Mouse (Mus musculus): ENCODE results near the gene Enpep.

DNA sequence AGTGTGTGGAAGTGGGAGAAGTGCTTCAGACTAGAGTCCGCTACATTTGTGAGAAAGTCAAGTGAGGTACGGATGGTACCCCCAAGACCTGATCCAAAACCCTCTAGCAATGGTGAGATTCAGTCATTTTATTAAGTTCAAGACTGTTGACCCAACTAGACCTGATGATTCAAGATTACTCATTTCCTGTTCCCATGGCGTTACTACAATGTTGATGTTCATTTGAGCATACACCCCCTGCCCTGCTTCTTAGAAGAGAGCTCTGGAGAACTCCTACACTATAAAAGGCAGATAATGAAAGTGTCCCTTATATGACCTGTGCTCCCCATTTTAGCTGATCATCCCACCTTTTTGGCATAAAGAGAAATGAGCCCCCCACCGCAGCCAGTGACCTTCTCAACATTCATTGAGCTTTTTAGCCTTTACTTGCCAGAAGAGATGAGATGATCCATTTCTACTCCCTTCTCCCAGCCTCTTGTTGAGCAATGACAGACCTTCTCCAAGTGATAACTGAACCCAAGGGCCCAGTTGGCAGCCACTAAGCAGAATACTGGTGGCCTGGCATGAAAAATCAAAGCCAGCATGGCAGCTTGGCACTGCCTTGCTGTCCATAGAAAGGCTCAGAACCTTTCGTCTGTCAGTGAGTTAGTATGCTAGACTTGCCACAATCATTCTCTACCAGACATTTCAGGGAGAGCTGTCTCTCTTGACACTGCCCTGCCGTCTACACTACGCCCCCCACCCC is 18.7 kb downstream of the Enpep start:
- TF ChIP-seq CTCF (IDR thresholded peaks at IDR 0.05; ENCODE audit: extremely low read depth, insufficient read depth, low read length) (no peak), POLR2A (IDR thresholded peaks at IDR 0.05; ENCODE audit: extremely low read depth, insufficient read depth, low read length) (no peak)

Data from cortical plate, adult 2 months (tissue).